Mouse (Mus musculus): Measurements from ENCODE around the gene Gm8857. TPM values are rescaled to one million over a fixed set of nuclear protein-coding genes. Genes with fewer than 3 reads are reported as not detected.
"Not testable (repeated sequence)": the region's sequence is repeated elsewhere in the genome, so short reads cannot be mapped to it uniquely, and the experiment has no call there.

Gm8857 gene
- total RNA-seq (2015) (0.59 TPM in 1 of 2 replicates, not detected in the other), total RNA-seq (2017) (not detected in 2 replicates)

DNA sequence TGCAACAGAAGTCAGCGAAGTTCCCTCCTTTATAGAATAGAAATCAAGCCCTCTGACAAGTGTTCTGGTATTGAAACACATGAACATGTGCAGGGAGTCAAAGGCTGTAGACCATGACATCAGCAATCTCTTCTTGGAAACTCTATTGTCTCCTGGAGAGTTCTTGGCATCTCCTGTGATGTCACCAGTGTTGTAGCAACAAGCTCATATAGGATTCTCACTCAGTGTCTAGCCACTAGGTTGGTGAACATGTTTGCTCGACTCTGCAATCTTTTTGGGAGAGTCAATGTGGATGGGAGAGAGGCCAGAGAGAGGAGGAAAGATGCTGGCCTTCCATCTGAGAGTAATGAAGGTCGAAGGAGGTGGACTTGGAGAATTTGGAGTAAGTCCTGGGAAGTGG lies at the start of gene Gm8857, which contains the start of gene Gm8871:
Gm8857 (plus strand) TSS at position 303 of the 400 bp plus-strand sequence.
Gm8871 (plus strand) TSS at position 301 of the 400 bp plus-strand sequence.
- not testable (repeated sequence) for ATAC-seq (ENCODE audit: poor library complexity, severe bottlenecking)

DNA sequence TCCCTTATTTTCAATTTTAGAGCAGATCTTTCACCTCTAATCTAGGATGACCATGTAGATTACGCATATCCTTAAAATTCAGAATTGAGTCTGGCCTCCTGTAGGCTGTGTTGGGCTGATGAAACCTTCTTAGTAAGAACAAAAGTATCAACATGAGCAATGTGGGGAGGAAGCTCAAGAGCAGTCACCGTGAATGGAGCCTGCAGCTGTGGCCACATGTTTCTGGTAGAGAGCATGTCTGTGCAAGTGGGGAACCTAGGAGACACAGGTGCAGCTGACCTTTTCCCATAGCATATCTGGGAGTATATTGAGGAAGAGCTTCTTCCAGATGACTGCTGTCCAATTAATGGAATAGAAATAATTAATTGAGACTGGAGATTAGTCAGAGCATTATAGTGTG lies 5.9 kb downstream of the Gm8857 start:
- ATAC-seq (ENCODE audit: poor library complexity, severe bottlenecking) = not testable (repeated sequence)

GRCm38 (mm10) chr5:10958057-10958456 lies 10.4 kb downstream of the Gm8857 start:
- ATAC-seq (ENCODE audit: poor library complexity, severe bottlenecking) = not testable (repeated sequence)

Other genes starting within 250 kb of the Gm8857 start
- not detected in 2 replicates for gene Gm8871, start within 50 bp of the Gm8857 start, total RNA-seq (2015)
- not detected in 2 replicates for gene Gm8871, start within 50 bp of the Gm8857 start, total RNA-seq (2017)
- not detected in 2 replicates for gene Gm8879, start 179.8 kb downstream of the Gm8857 start, total RNA-seq (2015)
- not detected in 2 replicates for gene Gm8879, start 179.8 kb downstream of the Gm8857 start, total RNA-seq (2017)
- gene Gm5861, start 235.3 kb downstream of the Gm8857 start, total RNA-seq (2015) = not detected in 2 replicates
- gene Gm5861, start 235.3 kb downstream of the Gm8857 start, total RNA-seq (2017) = not detected in 2 replicates